In genomic region chr2:122132618-122133017, GRCm38 (mm10) we compare ENCODE assay signal across 40 mouse cellular contexts. TPM values are rescaled to one million over a fixed set of nuclear protein-coding genes. Genes with fewer than 3 reads are reported as not detected.
"Had no signal": no experiment of that assay in that cellular context is flagged by ENCODE, and none has a peak within 500 bp of the region (broad histone marks: within the 10 kb centered on the region; RNA-seq: fewer than 3 reads in every experiment).

No protein-coding gene starts in this region.

- ATAC-seq: hindbrain, postnatal 0 days; intestine, embryonic 16.5 days had no signal

- H3K27me3 ChIP-seq: heart, embryonic 13.5 days; heart, embryonic 15.5 days; hindbrain, embryonic 15.5 days; kidney, embryonic 15.5 days; limb, embryonic 15.5 days had no signal

- H3K9me3 ChIP-seq: heart, embryonic 13.5 days; heart, embryonic 15.5 days; hindbrain, embryonic 13.5 days; hindbrain, embryonic 15.5 days; kidney, embryonic 15.5 days; limb, embryonic 13.5 days; limb, embryonic 15.5 days had no signal

- H3K4me3 ChIP-seq: heart, embryonic 13.5 days; heart, embryonic 15.5 days; hindbrain, embryonic 13.5 days; hindbrain, embryonic 15.5 days; kidney, embryonic 15.5 days; limb, embryonic 13.5 days; limb, embryonic 15.5 days had no signal

- H3K4me1 ChIP-seq: heart, embryonic 15.5 days; hindbrain, embryonic 13.5 days; hindbrain, embryonic 15.5 days; kidney, embryonic 15.5 days; limb, embryonic 13.5 days; limb, embryonic 15.5 days had no signal

- H3K36me3 ChIP-seq: heart, embryonic 13.5 days; heart, embryonic 15.5 days; hindbrain, embryonic 13.5 days; hindbrain, embryonic 15.5 days; kidney, embryonic 15.5 days; limb, embryonic 13.5 days; limb, embryonic 15.5 days had no signal

- DNase-seq: gastrocnemius, postnatal 14 days; heart, adult 18-20 months; heart, postnatal 14 days; heart, postnatal 36 days; kidney, adult 11 months; kidney, adult 2 months; kidney, adult 9 months; kidney, postnatal 14 days; kidney, postnatal 36 days; layer of hippocampus, adult 9-11 months; layer of hippocampus, postnatal 36 days; left cerebral cortex, postnatal 4 days had no signal

RNA-seq across cellular contexts. Expression of gene Trim69, which starts 27.9 kb away (rescaled TPM):
- total RNA-seq: gastrocnemius, adult 18-20 months; gastrocnemius, adult 8-10 months; gastrocnemius, postnatal 14 days; gastrocnemius, postnatal 4 days; heart, adult 18-20 months; heart, postnatal 14 days; hematopoietic stem cell, adult 5-6 weeks; hindbrain, postnatal 0 days; layer of hippocampus, adult 18-20 months; layer of hippocampus, adult 8-10 months; layer of hippocampus, postnatal 14 days; layer of hippocampus, postnatal 36 days; left cerebral cortex, adult 18-20 months; left cerebral cortex, adult 8-10 months; left cerebral cortex, postnatal 10 days; left cerebral cortex, postnatal 25 days; left cerebral cortex, postnatal 4 days had no signal
- polyA plus RNA-seq: heart, embryonic 13.5 days; heart, embryonic 15.5 days; heart, postnatal 0 days; hindbrain, embryonic 11.5 days; hindbrain, embryonic 13.5 days; hindbrain, embryonic 15.5 days; hindbrain, postnatal 0 days; intestine, embryonic 14.5 days; intestine, embryonic 16.5 days; kidney, adult 2 months; kidney, embryonic 15.5 days; kidney, postnatal 0 days; limb, embryonic 11.5 days; limb, embryonic 13.5 days had no signal

RNA-seq across cellular contexts. Expression of gene Patl2, which starts 53.4 kb away (rescaled TPM):
- total RNA-seq: gastrocnemius, adult 18-20 months; gastrocnemius, adult 8-10 months; gastrocnemius, postnatal 14 days; gastrocnemius, postnatal 4 days; heart, adult 18-20 months; heart, postnatal 14 days; heart, postnatal 36 days; hematopoietic stem cell, adult 5-6 weeks; hindbrain, postnatal 0 days; layer of hippocampus, adult 18-20 months; left cerebral cortex, postnatal 25 days; left cerebral cortex, postnatal 4 days had no signal
- polyA plus RNA-seq: heart, embryonic 11.5 days; heart, embryonic 13.5 days; hindbrain, embryonic 13.5 days; hindbrain, embryonic 15.5 days; intestine, embryonic 14.5 days; kidney, adult 2 months; kidney, embryonic 15.5 days; limb, embryonic 11.5 days; limb, embryonic 13.5 days; limb, embryonic 15.5 days; liver, adult 2 months had no signal

RNA-seq across cellular contexts. Expression of gene Terb2, which starts 53.5 kb away (rescaled TPM):
- total RNA-seq: gastrocnemius, adult 18-20 months; gastrocnemius, adult 8-10 months; gastrocnemius, postnatal 14 days; gastrocnemius, postnatal 4 days; heart, adult 18-20 months; heart, postnatal 14 days; heart, postnatal 36 days; hematopoietic stem cell, adult 5-6 weeks; hindbrain, postnatal 0 days; layer of hippocampus, adult 18-20 months; layer of hippocampus, adult 8-10 months; layer of hippocampus, postnatal 14 days; layer of hippocampus, postnatal 36 days; left cerebral cortex, adult 18-20 months; left cerebral cortex, adult 8-10 months; left cerebral cortex, postnatal 10 days; left cerebral cortex, postnatal 25 days; left cerebral cortex, postnatal 4 days; liver, adult 2 months had no signal
- polyA plus RNA-seq: heart, embryonic 11.5 days; heart, embryonic 13.5 days; heart, embryonic 15.5 days; heart, postnatal 0 days; hindbrain, embryonic 11.5 days; hindbrain, embryonic 13.5 days; hindbrain, postnatal 0 days; intestine, embryonic 14.5 days; intestine, embryonic 16.5 days; kidney, adult 2 months; kidney, embryonic 15.5 days; kidney, postnatal 0 days; large intestine, adult 2 months; limb, embryonic 11.5 days; limb, embryonic 13.5 days; limb, embryonic 15.5 days; liver, adult 2 months had no signal
